Mouse (Mus musculus): Measurements from ENCODE around the gene Rdh12.
"Not testable (repeated sequence)": the region's sequence is repeated elsewhere in the genome, so short reads cannot be mapped to it uniquely, and the experiment has no call there.

Gene Rdh12

DNA sequence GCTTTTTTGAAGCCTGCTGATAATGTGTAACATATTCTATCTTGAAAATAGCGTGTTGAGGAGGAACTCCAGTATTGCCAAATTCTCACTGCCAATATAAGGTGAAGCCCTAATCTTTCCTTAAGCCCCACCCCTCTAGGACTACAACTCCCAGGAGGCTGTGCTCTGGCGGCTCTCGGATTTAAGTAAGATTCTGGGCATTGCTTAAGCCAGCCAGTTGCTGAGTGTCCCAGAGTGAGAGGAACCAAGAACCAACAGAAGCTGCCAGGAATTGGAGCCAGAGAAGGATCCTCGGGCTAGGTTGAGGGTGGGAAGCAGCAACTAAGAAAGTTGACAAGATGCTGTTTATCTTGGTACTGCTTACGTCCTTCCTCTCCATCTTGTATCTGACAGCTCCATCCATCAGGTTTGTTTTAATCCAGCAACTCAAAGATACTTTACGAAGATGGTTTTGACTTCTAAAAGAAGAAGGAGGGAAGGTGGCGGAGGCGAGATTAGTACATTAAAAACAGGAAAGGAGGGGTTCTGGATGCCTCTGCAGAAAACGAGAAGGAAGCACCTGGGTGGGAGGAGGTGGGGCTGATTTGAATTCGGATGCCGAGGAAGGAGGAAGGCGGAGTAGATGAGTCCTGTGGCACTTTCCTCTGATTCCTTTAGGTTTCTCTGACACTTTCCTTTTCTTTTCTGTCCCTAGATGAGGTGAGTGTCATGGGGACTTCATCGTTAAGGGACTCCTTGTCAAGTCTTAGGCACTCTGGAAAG, at the start of gene Rdh12:
TSS of gene Rdh12 (plus strand) at position 212 of the 762 bp plus-strand sequence.
- DNase-seq = peak; percentile 49

GRCm38 (mm10) chr12:79162876-79163275, 45.8 kb upstream of the Rdh12 start:
- DNase-seq = no peak

- DNase-seq = no peak
These were observed 39.5 kb upstream of the Rdh12 start for GRCm38 (mm10) chr12:79169173-79169572.

DNA sequence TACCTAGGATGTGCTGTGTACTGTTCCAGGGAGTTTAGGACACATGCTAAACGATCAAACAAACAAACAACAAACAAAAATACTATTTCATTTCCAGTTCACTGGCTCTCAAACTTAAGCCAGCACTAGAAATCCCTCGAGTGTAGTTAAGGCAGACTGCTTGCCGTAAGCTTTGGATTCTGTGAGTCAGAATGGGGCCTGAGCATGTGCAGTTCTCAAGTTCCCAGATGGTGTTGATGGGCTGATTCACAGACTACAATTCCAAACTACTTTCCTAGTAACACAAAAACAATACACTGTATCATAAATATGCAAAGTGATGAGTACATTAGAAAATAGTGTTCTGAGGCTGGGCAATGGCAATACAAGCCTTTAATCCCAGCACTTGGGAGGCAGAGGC, 38.3 kb upstream of the Rdh12 start:
- DNase-seq = no peak

DNA sequence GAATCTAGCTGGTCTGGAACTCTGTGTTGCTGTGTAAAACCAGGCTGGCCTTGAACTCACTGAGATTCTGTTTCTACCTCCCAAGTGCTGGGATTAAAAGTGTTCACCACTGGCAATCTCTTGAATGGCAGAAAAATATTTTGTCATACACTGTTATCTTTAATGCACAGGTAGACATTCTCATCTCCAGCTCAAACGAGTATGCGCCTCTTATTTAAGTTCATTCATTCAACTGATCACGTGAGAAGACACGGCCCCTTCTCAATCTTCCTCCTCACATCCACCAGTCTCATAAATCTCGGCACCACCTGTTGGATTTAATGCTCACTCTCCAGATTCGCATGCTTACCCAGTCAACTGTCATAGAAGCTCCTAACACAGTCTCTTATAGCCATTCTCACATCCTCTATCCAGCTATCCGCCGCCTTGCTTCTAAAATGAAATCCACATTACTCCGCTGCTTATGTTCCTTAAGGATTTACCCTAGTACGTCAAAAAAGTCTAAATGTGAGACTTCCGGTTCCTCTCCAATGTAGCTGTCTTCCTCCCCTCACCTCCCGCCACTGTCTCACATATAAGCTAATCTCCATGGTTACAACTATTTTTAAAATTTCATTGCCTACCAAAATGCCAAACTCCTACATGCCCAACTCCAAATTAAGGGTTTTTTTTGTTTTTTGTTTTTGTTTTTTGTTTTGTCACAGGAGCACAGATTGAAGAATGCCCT, 37.3 kb upstream of the Rdh12 start:
- no peak for DNase-seq

DNA sequence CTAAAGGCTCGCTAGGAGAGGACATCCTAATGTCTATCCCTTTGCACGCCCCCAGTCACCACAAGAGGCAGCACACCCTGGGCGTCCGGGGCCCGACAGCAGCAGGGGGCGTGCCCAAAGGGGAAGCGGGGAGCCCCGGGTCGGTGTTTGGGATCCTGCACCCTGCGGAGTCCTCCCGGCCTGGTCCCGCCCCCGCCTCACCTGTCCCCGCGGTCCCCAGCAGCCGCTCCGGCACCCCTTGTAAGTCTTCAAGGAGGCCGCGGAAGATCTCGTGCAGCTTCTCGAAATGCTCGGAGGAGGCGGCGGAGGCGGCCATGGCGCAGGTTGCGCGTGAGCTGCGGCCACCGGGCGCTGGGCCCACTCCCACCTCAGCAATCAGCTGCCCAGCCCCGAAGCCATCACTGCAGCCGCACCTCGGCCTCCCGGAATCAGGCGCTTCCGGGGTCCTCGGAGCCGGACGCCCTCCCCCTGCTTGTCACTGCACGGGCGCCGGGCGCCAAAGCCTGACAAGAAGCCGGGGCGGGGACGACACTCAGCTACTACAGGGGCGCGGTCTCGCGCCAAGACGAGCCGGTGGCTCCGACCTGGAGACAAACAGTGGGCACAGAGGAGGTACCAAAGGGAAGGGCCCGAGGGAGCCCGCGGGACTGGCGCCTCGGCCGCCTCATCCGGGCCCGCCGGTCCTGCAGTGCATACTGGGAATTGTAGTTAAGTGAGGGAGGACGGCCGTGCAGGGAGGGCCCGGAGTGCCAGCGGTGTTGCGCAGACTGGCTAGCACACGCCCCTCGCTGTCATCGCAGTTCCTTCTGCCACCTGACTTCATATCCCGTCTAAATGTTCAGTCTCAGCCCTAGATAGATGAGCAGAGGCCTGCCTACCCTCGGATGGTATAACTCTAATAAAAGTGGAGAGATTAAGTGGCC, 36.4 kb upstream of the Rdh12 start, which contains the start of gene Vti1b:
TSS of gene Vti1b (minus strand) at position 649 of the 923 bp plus-strand sequence.
- DNase-seq = peak; percentile 94

GRCm38 (mm10) chr12:79173721-79174120, 35.0 kb upstream of the Rdh12 start:
- no peak for DNase-seq

DNA sequence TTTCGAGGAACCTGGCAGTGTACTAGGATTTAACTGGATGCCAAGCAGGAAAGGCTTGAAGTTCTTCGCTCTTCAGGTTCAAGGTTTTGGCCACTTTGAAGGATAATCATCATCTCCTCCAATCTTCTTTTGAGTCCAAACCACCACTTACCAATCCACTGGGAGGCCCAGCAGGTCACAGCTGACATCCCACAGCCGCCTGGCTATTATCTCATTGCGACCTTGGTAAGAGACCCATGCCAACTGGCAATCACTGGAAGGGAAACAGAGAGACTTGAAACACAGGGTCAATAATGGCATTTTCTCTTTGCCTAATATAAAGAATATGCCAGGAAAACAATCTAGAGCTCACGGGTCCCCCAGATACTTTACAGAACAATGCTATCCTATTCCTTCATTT, 32.7 kb upstream of the Rdh12 start:
- DNase-seq = no peak

- not testable (repeated sequence) for DNase-seq
These were observed 23.6 kb upstream of the Rdh12 start for GRCm38 (mm10) chr12:79185160-79185559.

- peak; percentile 81 for DNase-seq
These were observed 17.6 kb upstream of the Rdh12 start for GRCm38 (mm10) chr12:79190931-79191673.

DNA sequence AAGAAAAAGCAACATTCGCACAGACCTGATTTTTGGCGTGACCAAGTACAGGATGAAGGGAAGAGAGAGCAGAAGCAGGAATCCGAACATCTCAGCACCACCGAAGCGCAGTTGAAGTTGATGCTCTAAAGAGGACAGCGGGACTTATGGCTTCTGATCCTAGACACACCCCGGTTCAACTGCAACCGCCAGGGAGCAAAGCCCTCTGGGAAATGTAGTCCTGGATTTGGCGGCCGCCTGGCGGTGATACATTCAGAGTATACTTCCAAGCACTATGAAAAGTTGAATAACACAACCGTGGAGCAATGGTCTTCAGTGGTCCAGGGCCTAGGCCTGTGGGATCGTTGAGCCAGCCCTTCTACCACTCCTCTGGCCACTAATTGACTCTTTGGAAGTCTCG, 17.0 kb upstream of the Rdh12 start:
- DNase-seq = peak; percentile 88

GRCm38 (mm10) chr12:79192193-79192592, 16.5 kb upstream of the Rdh12 start, which contains the start of gene Rdh11:
Rdh11 (minus strand) TSS chr12:79192293.
- no peak for DNase-seq

DNA sequence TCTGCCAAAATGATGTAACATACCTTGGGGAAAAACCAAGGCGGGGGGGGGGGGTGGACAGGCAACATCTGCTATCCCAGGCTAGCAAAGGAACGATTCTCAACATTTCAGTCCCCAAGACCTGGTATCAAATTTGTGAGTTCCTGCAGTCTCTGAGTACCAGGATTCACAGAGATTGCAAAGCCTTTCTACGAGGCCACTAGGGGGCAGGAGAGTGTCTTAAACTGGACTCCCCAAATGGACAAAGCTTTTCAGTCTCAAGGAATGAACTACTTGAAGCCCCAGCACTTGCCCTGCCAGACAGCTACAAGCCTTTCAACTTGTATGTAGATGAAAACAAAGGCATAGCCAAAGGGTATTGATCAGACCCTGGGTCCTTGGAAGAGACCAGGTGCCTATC, 15.3 kb upstream of the Rdh12 start:
- peak; percentile 81 for DNase-seq

- no peak for DNase-seq
These were observed 11.6 kb upstream of the Rdh12 start for GRCm38 (mm10) chr12:79197105-79197504.

DNA sequence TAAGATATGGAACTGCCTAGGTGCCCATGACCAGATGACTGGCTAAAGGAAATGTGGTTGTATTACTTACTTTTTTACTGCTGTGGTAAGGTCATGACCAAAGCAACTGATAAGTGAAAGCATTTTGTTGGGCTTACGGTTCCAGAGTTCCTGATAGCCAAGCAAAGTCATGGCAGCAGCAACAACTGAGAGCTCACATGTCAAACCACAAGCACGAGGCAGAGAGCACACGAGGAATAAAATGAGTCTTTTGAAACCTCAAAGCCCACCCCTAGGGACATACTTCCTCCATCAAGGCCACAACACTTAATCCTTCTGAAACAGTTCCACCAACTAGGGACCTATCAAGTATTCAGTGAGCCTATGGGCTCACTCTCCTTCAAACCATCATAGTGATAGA, 6.8 kb upstream of the Rdh12 start:
- no peak for DNase-seq

GRCm38 (mm10) chr12:79211447-79211846, 2.7 kb downstream of the Rdh12 start:
- no peak for DNase-seq

GRCm38 (mm10) chr12:79217511-79217910, 8.8 kb downstream of the Rdh12 start:
- no peak for DNase-seq

- DNase-seq = peak; percentile 3
These were observed 26.9 kb downstream of the Rdh12 start for GRCm38 (mm10) chr12:79235485-79236080.

DNA sequence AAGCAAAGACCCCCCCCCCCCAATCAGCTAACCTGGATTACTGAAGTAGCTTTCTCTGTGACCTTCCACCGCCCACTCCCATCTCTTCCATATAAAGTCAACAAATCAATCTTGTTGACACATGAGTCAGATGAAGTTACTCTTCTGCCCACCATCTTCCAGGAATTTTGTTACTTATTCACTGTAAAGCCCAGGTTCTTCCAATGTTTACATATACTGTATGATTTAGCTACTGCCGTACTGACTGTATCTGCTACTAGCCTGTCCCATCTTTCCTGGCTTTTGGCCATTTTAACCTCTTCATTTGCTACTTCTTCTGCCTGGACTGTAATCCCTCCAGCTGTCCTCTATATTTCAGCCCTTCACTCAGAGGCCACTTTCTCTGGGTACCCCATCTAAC, 33.3 kb downstream of the Rdh12 start:
- no peak for DNase-seq

DNA sequence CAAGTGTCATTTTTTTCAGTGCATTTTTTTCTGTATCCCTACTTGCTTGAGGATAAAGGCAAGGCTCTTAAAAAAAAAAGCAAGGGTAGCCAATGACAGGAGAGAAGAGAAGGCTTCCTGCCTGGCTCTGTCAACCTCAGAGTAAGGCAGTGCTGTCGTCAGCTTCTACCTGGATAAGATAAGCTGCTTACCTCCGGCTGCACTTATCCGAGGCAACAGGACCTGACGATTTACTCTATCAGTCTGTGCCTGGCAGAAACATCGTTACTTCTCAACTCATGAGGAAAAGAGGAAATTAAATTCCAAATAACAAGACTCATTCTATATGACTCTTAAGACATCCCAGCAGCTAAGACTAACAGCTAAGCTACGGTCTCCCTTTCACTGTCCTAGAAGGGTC, 34.2 kb downstream of the Rdh12 start:
- no peak for DNase-seq

- DNase-seq = no peak
These were observed 39.4 kb downstream of the Rdh12 start for GRCm38 (mm10) chr12:79248110-79248509.

Measured in lung, postnatal 10 days (tissue).